Mouse (Mus musculus) hindbrain, embryonic 14.5 days (tissue): ENCODE measurements around the gene Cyb561d2. TPM values are rescaled to one million over a fixed set of nuclear protein-coding genes. Genes with fewer than 3 reads are reported as not detected.
A peak's percentile ranks its signal among the peaks of the same experiment; 100 is the strongest.

Source experiments
- ATAC-seq: fragments of 200-750 bp; cut with Nextera tagmentation; 2 replicates; pipeline ENCODE4 v1.8.0; 2017; ENCODE audit warnings: moderate number of reproducible peaks, mild to moderate bottlenecking, moderate TSS enrichment, moderate library complexity; ENCODE audit not compliant: low FRiP score
- DNase-seq: peaks from one replicate; pipeline ENCODE4 v3.0.0-alpha.2; 2015; ENCODE audit warnings: low spot score
- H3K27ac ChIP-seq: fragments of 300-500 bp; sonication (generic); 2 replicates; pipeline ENCODE4 v1.5.1; 2014; ENCODE audit warnings: mild to moderate bottlenecking, moderate library complexity
- H3K27me3 ChIP-seq: fragments of 300-500 bp; sonication (generic); 2 replicates; pipeline ENCODE4 v1.6.1; 2014; ENCODE audit warnings: mild to moderate bottlenecking, low read length, mixed read lengths; ENCODE audit not compliant: control insufficient read depth, insufficient read depth
- H3K36me3 ChIP-seq: fragments of 300-500 bp; sonication (generic); replicated peaks from 2 replicates; pipeline ENCODE4 v1.6.1; 2014; ENCODE audit not compliant: control insufficient read depth, insufficient read depth
- H3K4me1 ChIP-seq: fragments of 300-500 bp; sonication (generic); replicated peaks from 2 replicates; pipeline ENCODE4 v1.6.1; 2014; ENCODE audit warnings: antibody characterized with exemption, low read length, mixed read lengths; ENCODE audit not compliant: control insufficient read depth, insufficient read depth
- H3K4me2 ChIP-seq: fragments of 300-500 bp; sonication (generic); replicated peaks from 2 replicates; pipeline ENCODE4 v1.6.1; 2014; ENCODE audit warnings: mild to moderate bottlenecking, moderate library complexity
- H3K4me3 ChIP-seq: fragments of 300-500 bp; sonication (generic); replicated peaks from 2 replicates; pipeline ENCODE4 v1.5.1; 2014; ENCODE audit warnings: mild to moderate bottlenecking, low read length
- H3K9ac ChIP-seq: fragments of 300-500 bp; sonication (generic); 2 replicates; pipeline ENCODE4 v1.6.1; 2014
- H3K9me3 ChIP-seq: fragments of 300-500 bp; sonication (generic); 2 replicates; pipeline ENCODE4 v1.6.1; 2016; ENCODE audit warnings: low read length; ENCODE audit not compliant: control insufficient read depth
- WGBS: fragments of 180-500 bp; shearing (Covaris S2); extraction: QIAGEN DNeasy Blood & Tissue Kit; methylation state at CpG from one replicate; pipeline ENCODE4 v1.1.7; 2014; 5-methylcytosine and 5-hydroxymethylcytosine counted together
- polyA plus RNA-seq: library from polyadenylated mRNA; unstranded; fragments of >200 nt; fragmentation: Nextera tagmentation; extraction: Ambion mirVana; gene quantifications from 2 replicates; pipeline ENCODE4 v1.2.1, GENCODE M21; 2014

The Cyb561d2 gene
- polyA plus RNA-seq, 1 experiment from 2014 or later, result 44.9 TPM

- DNase-seq (no peak), ATAC-seq (no peak)
- Histone ChIP-seq H3K36me3 (peaks cover 44% of the 10 kb centered on the region), H3K27ac (no peak overlapping the region), H3K4me2 (no peak overlapping the region), H3K4me3 (no peak overlapping the region), H3K9me3 (no peaks in the 10 kb centered on the region), H3K4me1 (peaks cover 32% of the 10 kb centered on the region), H3K9ac (no peak overlapping the region), H3K27me3 (no peaks in the 10 kb centered on the region)
- 98% methylated on average over 2 of the region's 2 CpGs for WGBS
Measured at GRCm38 (mm10) chr9:107572327-107572662, 30.3 kb upstream of the Cyb561d2 start.

- WGBS, result 95% methylated on average over 22 of the region's 22 CpGs
- Histone ChIP-seq H3K9me3 (no peaks in the 10 kb centered on the region), H3K36me3 (peaks cover 44% of the 10 kb centered on the region), H3K4me1 (peaks cover 33% of the 10 kb centered on the region), H3K4me3 (no peak overlapping the region), H3K4me2 (peak overlapping the region; percentile 83; the same call in 1 of the 2 replicates), H3K27me3 (no peaks in the 10 kb centered on the region), H3K27ac (no peak overlapping the region), H3K9ac (no peak overlapping the region)
- ATAC-seq (no peak), DNase-seq (no peak)
Measured at GRCm38 (mm10) chr9:107571534-107572326, 29.7 kb upstream of the Cyb561d2 start.

GRCm38 (mm10) chr9:107570845-107571244 is 28.9 kb upstream of the Cyb561d2 start:
- Histone ChIP-seq H3K4me3 (peak overlapping the region; percentile 82; the same call in 1 of the 2 replicates), H3K27me3 (no peaks in the 10 kb centered on the region), H3K4me2 (peak overlapping the region; percentile 83), H3K36me3 (peaks cover 52% of the 10 kb centered on the region), H3K9ac (peak overlapping the region; percentile 87; the same call in 1 of the 2 replicates), H3K9me3 (no peaks in the 10 kb centered on the region), H3K27ac (no peak overlapping the region), H3K4me1 (peaks cover 33% of the 10 kb centered on the region)
- DNase-seq (no peak), ATAC-seq (no peak)
- WGBS, result 94% methylated on average over 21 of the region's 21 CpGs

GRCm38 (mm10) chr9:107570016-107570415 is 28.0 kb upstream of the Cyb561d2 start:
- Histone ChIP-seq H3K9ac (peak overlapping the region; percentile 87), H3K36me3 (peaks cover 61% of the 10 kb centered on the region), H3K4me1 (peaks cover 33% of the 10 kb centered on the region), H3K9me3 (no peaks in the 10 kb centered on the region), H3K4me2 (peak overlapping the region; percentile 83), H3K27ac (peak overlapping the region; percentile 73), H3K4me3 (peak overlapping the region; percentile 82), H3K27me3 (no peaks in the 10 kb centered on the region)
- DNase-seq, result no peak
- no peak for ATAC-seq
- 52% methylated on average over 13 of the region's 13 CpGs for WGBS

GRCm38 (mm10) chr9:107569270-107569669 is 27.3 kb upstream of the Cyb561d2 start:
- WGBS, result 0% methylated on average over 23 of the region's 23 CpGs
- DNase-seq (no peak), ATAC-seq (peak; percentile 28)
- Histone ChIP-seq H3K4me2 (peak overlapping the region; percentile 83), H3K4me1 (peaks cover 33% of the 10 kb centered on the region), H3K4me3 (peak overlapping the region; percentile 82), H3K9me3 (no peaks in the 10 kb centered on the region), H3K27ac (peak overlapping the region; percentile 73), H3K27me3 (no peaks in the 10 kb centered on the region), H3K36me3 (peaks cover 56% of the 10 kb centered on the region), H3K9ac (peak overlapping the region; percentile 87)

GRCm38 (mm10) chr9:107568331-107569261 is 26.6 kb upstream of the Cyb561d2 start:
- peak overlapping the region; percentile 87 for H3K9ac ChIP-seq
- ATAC-seq (peak; percentile 86), DNase-seq (peak; percentile 88)
- peaks cover 38% of the 10 kb centered on the region for H3K4me1 ChIP-seq
- H3K4me3 ChIP-seq, result peak overlapping the region; percentile 82
- H3K27ac ChIP-seq, result peak overlapping the region; percentile 73
- peak overlapping the region; percentile 83 for H3K4me2 ChIP-seq
- WGBS, result under 1% methylated on average over 41 of the region's 41 CpGs
- H3K9me3 ChIP-seq, result no peaks in the 10 kb centered on the region
- no peaks in the 10 kb centered on the region for H3K27me3 ChIP-seq
- peaks cover 53% of the 10 kb centered on the region for H3K36me3 ChIP-seq

GRCm38 (mm10) chr9:107567702-107568319 is 25.8 kb upstream of the Cyb561d2 start, which contains the start of gene Hyal2:
TSS of gene Hyal2 (plus strand) at chr9:107567945.
- peak within 1 kb of the TSS; percentile 82 for H3K4me3 ChIP-seq
- H3K9ac ChIP-seq, result peak within 1 kb of the TSS; percentile 87
- DNase-seq, result no peak
- no peaks in the 10 kb centered on the region for H3K9me3 ChIP-seq
- peak within 1 kb of the TSS; percentile 73 for H3K27ac ChIP-seq
- peaks cover 45% of the 10 kb centered on the region for H3K36me3 ChIP-seq
- peak within 1 kb of the TSS; percentile 83 for H3K4me2 ChIP-seq
- no peaks in the 10 kb centered on the region for H3K27me3 ChIP-seq
- 4% methylated on average over 18 of the region's 18 CpGs for WGBS
- no peak for ATAC-seq
- H3K4me1 ChIP-seq, result peaks cover 38% of the 10 kb centered on the region

- DNase-seq (no peak), ATAC-seq (no peak)
- H3K9me3 ChIP-seq, result no peaks in the 10 kb centered on the region
- no peaks in the 10 kb centered on the region for H3K27me3 ChIP-seq
- no peak overlapping the region for H3K9ac ChIP-seq
- peaks cover 38% of the 10 kb centered on the region for H3K4me1 ChIP-seq
- no peak overlapping the region for H3K4me3 ChIP-seq
- H3K36me3 ChIP-seq, result peaks cover 41% of the 10 kb centered on the region
- H3K27ac ChIP-seq, result peak overlapping the region; percentile 73; the same call in 1 of the 2 replicates
- 71% methylated on average over 3 of the region's 3 CpGs for WGBS
- H3K4me2 ChIP-seq, result peak overlapping the region; percentile 83
Measured at GRCm38 (mm10) chr9:107566855-107567254, 24.9 kb upstream of the Cyb561d2 start.
